Mouse (Mus musculus): Measurements from ENCODE around the gene Gm5741. TPM values are rescaled to one million over a fixed set of nuclear protein-coding genes. Genes with fewer than 3 reads are reported as not detected.
A peak's percentile ranks its signal among the peaks of the same experiment; 100 is the strongest.

Gene Gm5741
- polyA plus RNA-seq, 1 experiment, result not detected

- Histone ChIP-seq H3K4me3 (ENCODE audit: insufficient read depth, poor library complexity, severe bottlenecking) (no peak overlapping the region), H3K79me3 (ENCODE audit: low read depth) (peaks cover 24% of the 10 kb centered on the region), H3K27me3 (ENCODE audit: control insufficient read depth, insufficient read depth, insufficient read length) (no peaks in the 10 kb centered on the region), H3ac (ENCODE audit: control insufficient read depth, insufficient read length, low read depth) (no peak overlapping the region), H3K79me2 (ENCODE audit: control insufficient read depth, insufficient read depth) (peaks cover 41% of the 10 kb centered on the region), H3K36me3 (ENCODE audit: control insufficient read depth, insufficient read depth) (peaks cover 31% of the 10 kb centered on the region)
- TF ChIP-seq MYOD1 (IDR thresholded peaks at IDR 0.05; ENCODE audit: control insufficient read depth, insufficient read length, low read depth), result no peak
- no peak for TF ChIP-seq CEBPB (IDR thresholded peaks at IDR 0.05; ENCODE audit: low read depth)
- no peak for TF ChIP-seq USF1 (IDR thresholded peaks at IDR 0.05; ENCODE audit: low read depth)
- no peak for TF ChIP-seq FOSL1 (IDR thresholded peaks at IDR 0.05; ENCODE audit: insufficient read depth, low read length, poor library complexity, severe bottlenecking)
- TF ChIP-seq CTCF (IDR thresholded peaks at IDR 0.05; ENCODE audit: control insufficient read depth, insufficient read depth, insufficient read length), result no peak
- no peak for TF ChIP-seq MYOG (IDR thresholded peaks at IDR 0.05; ENCODE audit: control insufficient read depth, extremely low read depth, insufficient read length)
- no peak for TF ChIP-seq MAX (IDR thresholded peaks at IDR 0.05)
Observed at GRCm38 (mm10) chr8:85021514-85022055, 46.2 kb downstream of the Gm5741 start.

Small RNA genes lying within 50 kb of the gene (microRNA-seq; reads per million reads assigned to microRNA genes)
- gene Gm23388 (ENCODE audit: borderline microRNAs expressed) (not detected), gene Mir7070 (ENCODE audit: borderline microRNAs expressed) (1.8 reads per million, percentile 38 among the genes with 10 or more reads in this experiment)

Other genes starting within 250 kb of the Gm5741 start
- gene Dand5, start 245.2 kb downstream of the Gm5741 start, polyA plus RNA-seq (2012; fragmentation: generic; extraction: Trizol), result 2.4 TPM
- 32.5 TPM for gene Gadd45gip1, start 236.5 kb downstream of the Gm5741 start, polyA plus RNA-seq (2012; fragmentation: generic; extraction: Trizol)
- gene Rad23a, start 227.3 kb downstream of the Gm5741 start, polyA plus RNA-seq (2012; fragmentation: generic; extraction: Trizol), result 68.3 TPM
- 687 TPM for gene Calr, start 221.0 kb downstream of the Gm5741 start, polyA plus RNA-seq (2012; fragmentation: generic; extraction: Trizol)
- gene Farsa, start 211.0 kb downstream of the Gm5741 start, polyA plus RNA-seq (2012; fragmentation: generic; extraction: Trizol), result 104 TPM
- 8.5 TPM for gene Syce2, start 195.9 kb downstream of the Gm5741 start, polyA plus RNA-seq (2012; fragmentation: generic; extraction: Trizol)
- 11.4 TPM for gene Gcdh, start 174.1 kb downstream of the Gm5741 start, polyA plus RNA-seq (2012; fragmentation: generic; extraction: Trizol)
- gene Klf1, start 166.1 kb downstream of the Gm5741 start, polyA plus RNA-seq (2012; fragmentation: generic; extraction: Trizol), result 0.09 TPM
- 9.0 TPM for gene Dnase2a, start 159.4 kb downstream of the Gm5741 start, polyA plus RNA-seq (2012; fragmentation: generic; extraction: Trizol)
- gene Mast1, start 130.6 kb downstream of the Gm5741 start, polyA plus RNA-seq (2012; fragmentation: generic; extraction: Trizol), result not detected
- 0.05 TPM for gene Rtbdn, start 121.0 kb downstream of the Gm5741 start, polyA plus RNA-seq (2012; fragmentation: generic; extraction: Trizol)
- gene Gm49661, start 98.5 kb downstream of the Gm5741 start, polyA plus RNA-seq (2012; fragmentation: generic; extraction: Trizol), result not detected
- gene Prdx2, start 98.4 kb downstream of the Gm5741 start, polyA plus RNA-seq (2012; fragmentation: generic; extraction: Trizol), result 609 TPM
- 145 TPM for gene Rnaseh2a, start 98.2 kb downstream of the Gm5741 start, polyA plus RNA-seq (2012; fragmentation: generic; extraction: Trizol)
- gene Junb, start 89.3 kb downstream of the Gm5741 start, polyA plus RNA-seq (2012; fragmentation: generic; extraction: Trizol), result 158 TPM
- 7.0 TPM for gene Hook2, start 77.4 kb downstream of the Gm5741 start, polyA plus RNA-seq (2012; fragmentation: generic; extraction: Trizol)
- 0.04 TPM for gene Best2, start 53.5 kb downstream of the Gm5741 start, polyA plus RNA-seq (2012; fragmentation: generic; extraction: Trizol)
- gene Asna1, start 42.7 kb downstream of the Gm5741 start, polyA plus RNA-seq (2012; fragmentation: generic; extraction: Trizol), result 253 TPM
- 321 TPM for gene Trir, start 41.2 kb downstream of the Gm5741 start, polyA plus RNA-seq (2012; fragmentation: generic; extraction: Trizol)
- gene Tnpo2, start 31.1 kb downstream of the Gm5741 start, polyA plus RNA-seq (2012; fragmentation: generic; extraction: Trizol), result 52.0 TPM
- 20.0 TPM for gene Fbxw9, start 7.9 kb downstream of the Gm5741 start, polyA plus RNA-seq (2012; fragmentation: generic; extraction: Trizol)
- gene Dhps, start 3.8 kb upstream of the Gm5741 start, polyA plus RNA-seq (2012; fragmentation: generic; extraction: Trizol), result 123 TPM
- gene Wdr83os, start 12.8 kb upstream of the Gm5741 start, polyA plus RNA-seq (2012; fragmentation: generic; extraction: Trizol), result 152 TPM
- 25.0 TPM for gene Wdr83, start 13.3 kb upstream of the Gm5741 start, polyA plus RNA-seq (2012; fragmentation: generic; extraction: Trizol)
- gene Man2b1, start 15.3 kb upstream of the Gm5741 start, polyA plus RNA-seq (2012; fragmentation: generic; extraction: Trizol), result 9.8 TPM
- 0.07 TPM for gene Zfp791, start 55.1 kb upstream of the Gm5741 start, polyA plus RNA-seq (2012; fragmentation: generic; extraction: Trizol)
- not detected for gene Cks1brt, start 83.9 kb upstream of the Gm5741 start, polyA plus RNA-seq (2012; fragmentation: generic; extraction: Trizol)
- gene Olfr371, start 158.0 kb upstream of the Gm5741 start, polyA plus RNA-seq (2012; fragmentation: generic; extraction: Trizol), result not detected
- gene Orc6, start 231.7 kb upstream of the Gm5741 start, polyA plus RNA-seq (2012; fragmentation: generic; extraction: Trizol), result 41.6 TPM
- gene Vps35, start 231.8 kb upstream of the Gm5741 start, polyA plus RNA-seq (2012; fragmentation: generic; extraction: Trizol), result 38.8 TPM

Data from C2C12 (cell line).